In the genomic region with DNA sequence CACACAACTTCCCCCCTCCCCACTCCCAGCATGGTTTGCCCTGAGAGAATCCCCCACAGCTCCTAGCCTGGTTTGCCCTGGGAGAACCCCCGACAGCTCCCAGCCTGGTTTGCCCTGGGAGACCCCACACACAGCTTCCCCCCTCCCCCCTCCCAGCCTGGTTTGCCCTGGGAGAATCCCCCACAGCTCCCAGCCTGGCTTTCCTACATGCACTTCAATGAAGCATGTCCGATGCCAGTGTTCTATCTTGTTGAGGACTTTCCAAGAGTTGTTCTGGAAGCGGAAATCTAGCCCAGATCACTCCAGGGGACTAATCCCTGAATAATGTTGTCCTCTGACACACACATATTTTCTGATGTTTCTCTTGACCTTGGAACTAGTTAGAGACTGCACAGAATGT, we compare ENCODE assay signal across 37 mouse cellular contexts. TPM values are rescaled to one million over a fixed set of nuclear protein-coding genes. Genes with fewer than 3 reads are reported as not detected.
A peak's percentile ranks its signal among the peaks of the same experiment; 100 is the strongest.
DNase-seq lines count a peak whose midpoint lies in the region; ATAC-seq and TF ChIP-seq lines count a peak whose summit lies in the region.
"Had no signal": no experiment of that assay in that cellular context is flagged by ENCODE, and none has a peak within 500 bp of the region (broad histone marks: within the 10 kb centered on the region; RNA-seq: fewer than 3 reads in every experiment).

No protein-coding gene starts in this region.

- H3K36me3 ChIP-seq in heart, embryonic 10.5 days = peaks cover 7% of the 10 kb centered on the region; the same call in 1 of the 2 replicates
- peaks cover 16% of the 10 kb centered on the region; the same call in 1 of the 2 replicates for H3K36me3 ChIP-seq in limb, embryonic 10.5 days
- H3K36me3 ChIP-seq in heart, adult 2 months (ENCODE audit: control insufficient read depth, insufficient read depth, low read length) = no peaks in the 10 kb centered on the region
- H3K36me3 ChIP-seq: embryonic facial prominence, embryonic 13.5 days; forebrain, embryonic 12.5 days; heart, embryonic 15.5 days; hindbrain, embryonic 12.5 days; lung, embryonic 15.5 days had no signal

- no peak overlapping the region for H3K4me3 ChIP-seq in heart, embryonic 10.5 days
- no peak overlapping the region for H3K4me3 ChIP-seq in limb, embryonic 10.5 days
- H3K4me3 ChIP-seq in heart, adult 2 months = no peak overlapping the region
- H3K4me3 ChIP-seq: embryonic facial prominence, embryonic 13.5 days; forebrain, embryonic 12.5 days; heart, embryonic 15.5 days; hindbrain, embryonic 12.5 days; limb, embryonic 13.5 days; lung, embryonic 15.5 days; midbrain, embryonic 10.5 days had no signal

- peaks cover 57% of the 10 kb centered on the region for H3K4me1 ChIP-seq in heart, embryonic 10.5 days
- peaks cover 61% of the 10 kb centered on the region for H3K4me1 ChIP-seq in limb, embryonic 10.5 days
- peaks cover 7% of the 10 kb centered on the region for H3K4me1 ChIP-seq in heart, adult 2 months (ENCODE audit: control insufficient read depth, insufficient read depth, low read length)

- H3K9ac ChIP-seq in heart, adult 2 months (ENCODE audit: low read depth, low read length) = no peak overlapping the region
- H3K9ac ChIP-seq: embryonic facial prominence, embryonic 13.5 days; forebrain, embryonic 12.5 days; heart, embryonic 15.5 days; hindbrain, embryonic 12.5 days; limb, embryonic 13.5 days; lung, embryonic 15.5 days had no signal

- no peak for ATAC-seq in cerebellum, adult (ENCODE audit: insufficient number of reproducible peaks, low FRiP score, low TSS enrichment)
- ATAC-seq: intestine, postnatal 0 days had no signal

- no peaks in the 10 kb centered on the region for H3K79me2 ChIP-seq in heart, adult 2 months (replicated peaks; ENCODE audit: control insufficient read depth, insufficient read depth, low read length)

- no peaks in the 10 kb centered on the region for H3K27me3 ChIP-seq in heart, embryonic 10.5 days (ENCODE audit: insufficient read depth, poor library complexity, severe bottlenecking)
- no peaks in the 10 kb centered on the region for H3K27me3 ChIP-seq in limb, embryonic 10.5 days (ENCODE audit: low read depth, poor library complexity, severe bottlenecking)
- H3K27me3 ChIP-seq in heart, adult 2 months (ENCODE audit: control insufficient read depth, insufficient read depth, low read length) = no peaks in the 10 kb centered on the region
- H3K27me3 ChIP-seq: CH12.LX; embryonic facial prominence, embryonic 13.5 days; forebrain, embryonic 12.5 days; heart, embryonic 15.5 days; limb, embryonic 13.5 days; lung, embryonic 15.5 days had no signal

- no peak for TF ChIP-seq CTCF in heart, adult 2 months (IDR thresholded peaks at IDR 0.05)

- TF ChIP-seq POLR2A in heart, adult 2 months (IDR thresholded peaks at IDR 0.05; ENCODE audit: insufficient read depth, low read depth, low read length) = no peak

- intact Hi-C loops in heart, adult 2 months (cut with DNase I) = no loop called here

- no peak for TF ChIP-seq EP300 in heart, adult 2 months (IDR thresholded peaks at IDR 0.05; ENCODE audit: insufficient read depth, low read depth, low read length)

- H3K9me3 ChIP-seq in heart, embryonic 10.5 days = no peaks in the 10 kb centered on the region
- no peaks in the 10 kb centered on the region for H3K9me3 ChIP-seq in limb, embryonic 10.5 days (replicated peaks)
- H3K9me3 ChIP-seq: embryonic facial prominence, embryonic 13.5 days; forebrain, embryonic 12.5 days; heart, embryonic 15.5 days; hindbrain, embryonic 12.5 days; limb, embryonic 13.5 days; lung, embryonic 15.5 days; midbrain, embryonic 10.5 days had no signal

- WGBS in heart, embryonic 10.5 days = 45% methylated on average over 3 of the region's 3 CpGs
- WGBS in limb, embryonic 10.5 days = 60% methylated on average over 3 of the region's 3 CpGs
- 58% methylated on average over 3 of the region's 3 CpGs for WGBS in heart, adult 2 months

- peak overlapping the region; percentile 65; the same call in 1 of the 2 replicates for H3K27ac ChIP-seq in heart, embryonic 10.5 days
- peak overlapping the region; percentile 44; the same call in 1 of the 2 replicates for H3K27ac ChIP-seq in limb, embryonic 10.5 days
- H3K27ac ChIP-seq in heart, adult 2 months = no peak overlapping the region
- H3K27ac ChIP-seq: embryonic facial prominence, embryonic 13.5 days; forebrain, embryonic 12.5 days; heart, embryonic 15.5 days; hindbrain, embryonic 12.5 days; limb, embryonic 13.5 days; lung, embryonic 15.5 days; midbrain, embryonic 10.5 days; stomach, postnatal 0 days had no signal

- DNase-seq in cerebellum, adult 9-11 months = peak; percentile 16
- no peak for DNase-seq in heart, embryonic 10.5 days (ENCODE audit: low spot score)
- no peak for DNase-seq in heart, adult 18-20 months
- DNase-seq in Muller cell, postnatal 12 days (ENCODE audit: inconsistent ontology term) = peak; percentile 68
- no peak for DNase-seq in limb, embryonic 10.5 days (ENCODE audit: low spot score)
- no peak for DNase-seq in layer of hippocampus, adult 18-20 months (ENCODE audit: low spot score in 2 of 2)
- DNase-seq in heart, adult 2 months = no peak
- DNase-seq: adrenal gland, postnatal 25 days; cerebellum, adult 8-10 months; kidney, adult 9 months; kidney, postnatal 10 days; layer of hippocampus, adult 9-11 months; right cerebral cortex, adult 18-20 months; spleen, adult 18-20 months; thymus, adult 18-20 months; thymus, postnatal 25 days had no signal

RNA-seq across cellular contexts. Expression of gene Mylk2, which starts 8.5 kb away (rescaled TPM):
- 0.05 and 0.07 TPM in 2 replicates for polyA plus RNA-seq in heart, embryonic 10.5 days (2016; fragmentation: Nextera tagmentation; extraction: Ambion mirVana)
- under 1 TPM in 1 of 2 experiments, not detected in 1; 0.13 TPM for total RNA-seq in heart, adult 18-20 months (2021)
- not detected in 2 replicates for polyA plus RNA-seq in limb, embryonic 10.5 days (2016; fragmentation: Nextera tagmentation; extraction: Ambion mirVana)
- not detected for total RNA-seq in layer of hippocampus, adult 18-20 months (2021)
- total RNA-seq in heart, adult 2 months (2021) = under 1 TPM; 0.08 to 0.09 TPM
- 0.18 and 0.29 TPM in 2 replicates for polyA plus RNA-seq in heart, adult 2 months (2012; rRNA removed)
- total RNA-seq: adrenal gland, postnatal 25 days; common myeloid progenitor, adult 5-6 weeks; left cerebral cortex, postnatal 14 days; megakaryocyte progenitor cell, adult 5-6 weeks; monocyte, adult 5-6 weeks had no signal
- polyA plus RNA-seq: embryonic facial prominence, embryonic 13.5 days; forebrain, embryonic 12.5 days; hindbrain, embryonic 12.5 days; intestine, postnatal 0 days; liver, embryonic 11.5 days; neural tube, embryonic 14.5 days had no signal

RNA-seq across cellular contexts. Expression of gene Foxs1, which starts 30.4 kb away (rescaled TPM):
- 0.21 and 0.36 TPM in 2 replicates for polyA plus RNA-seq in heart, embryonic 10.5 days (2016; fragmentation: Nextera tagmentation; extraction: Ambion mirVana)
- 1 to 10 TPM; 2.2 to 2.6 TPM for total RNA-seq in heart, adult 18-20 months (2021)
- polyA plus RNA-seq in limb, embryonic 10.5 days (2016; fragmentation: Nextera tagmentation; extraction: Ambion mirVana) = 0.26 and 0.64 TPM in 2 replicates
- under 1 TPM; 0.58 to 0.89 TPM for total RNA-seq in layer of hippocampus, adult 18-20 months (2021)
- 1 to 10 TPM; 1.7 to 3.5 TPM for total RNA-seq in heart, adult 2 months (2021)
- polyA plus RNA-seq in heart, adult 2 months (2012; rRNA removed) = 9.0 and 10.5 TPM in 2 replicates
- total RNA-seq: common myeloid progenitor, adult 5-6 weeks; megakaryocyte progenitor cell, adult 5-6 weeks; monocyte, adult 5-6 weeks had no signal

RNA-seq across cellular contexts. Expression of gene Dusp15, which starts 48.8 kb away (rescaled TPM):
- 0.04 TPM in 2 replicates for polyA plus RNA-seq in heart, embryonic 10.5 days (2016; fragmentation: Nextera tagmentation; extraction: Ambion mirVana)
- total RNA-seq in heart, adult 18-20 months (2021) = not detected
- polyA plus RNA-seq in limb, embryonic 10.5 days (2016; fragmentation: Nextera tagmentation; extraction: Ambion mirVana) = 0.58 and 0.68 TPM in 2 replicates
- 10 to 100 TPM in 1 of 2 experiments, 1 to 10 TPM in 1; 10.0 to 10.8 TPM for total RNA-seq in layer of hippocampus, adult 18-20 months (2021)
- not detected for total RNA-seq in heart, adult 2 months (2021)
- 0.25 and 0.26 TPM in 2 replicates for polyA plus RNA-seq in heart, adult 2 months (2012; rRNA removed)
- total RNA-seq: common myeloid progenitor, adult 5-6 weeks; megakaryocyte progenitor cell, adult 5-6 weeks; monocyte, adult 5-6 weeks had no signal
- polyA plus RNA-seq: liver, embryonic 11.5 days; liver, embryonic 16.5 days had no signal

RNA-seq across cellular contexts. Expression of gene Tpx2, which starts 54.9 kb away (rescaled TPM):
- 74.7 and 97.0 TPM in 2 replicates for polyA plus RNA-seq in heart, embryonic 10.5 days (2016; fragmentation: Nextera tagmentation; extraction: Ambion mirVana)
- 1 to 10 TPM in 1 of 2 experiments, under 1 TPM in 1; 0.90 to 1.0 TPM for total RNA-seq in heart, adult 18-20 months (2021)
- polyA plus RNA-seq in limb, embryonic 10.5 days (2016; fragmentation: Nextera tagmentation; extraction: Ambion mirVana) = 141 and 147 TPM in 2 replicates
- total RNA-seq in layer of hippocampus, adult 18-20 months (2021) = 1 to 10 TPM; 1.6 to 1.9 TPM
- total RNA-seq in heart, adult 2 months (2021) = 1 to 10 TPM in 1 of 2 experiments, under 1 TPM in 1; 0.75 to 1.1 TPM
- polyA plus RNA-seq in heart, adult 2 months (2012; rRNA removed) = 0.18 and 0.50 TPM in 2 replicates

RNA-seq across cellular contexts. Expression of gene Ttll9, which starts 59.6 kb away (rescaled TPM):
- 0.47 and 0.85 TPM in 2 replicates for polyA plus RNA-seq in heart, embryonic 10.5 days (2016; fragmentation: Nextera tagmentation; extraction: Ambion mirVana)
- total RNA-seq in heart, adult 18-20 months (2021) = not detected
- 0.53 and 1.7 TPM in 2 replicates for polyA plus RNA-seq in limb, embryonic 10.5 days (2016; fragmentation: Nextera tagmentation; extraction: Ambion mirVana)
- total RNA-seq in layer of hippocampus, adult 18-20 months (2021) = 1 to 10 TPM in 1 of 2 experiments, under 1 TPM in 1; 0.94 to 1.3 TPM
- total RNA-seq in heart, adult 2 months (2021) = not detected
- polyA plus RNA-seq in heart, adult 2 months (2012; rRNA removed) = 0.61 TPM in 1 of 2 replicates, not detected in the other
- total RNA-seq: adrenal gland, postnatal 25 days; gastrocnemius, adult 18-20 months; gastrocnemius, postnatal 4 days; heart, postnatal 25 days; monocyte, adult 5-6 weeks had no signal
- polyA plus RNA-seq: stomach, postnatal 0 days had no signal

Comparison
In these comparisons a context has a peak if more than half of its experiments do, and no peak if none do; other contexts are left out.
1. DNase-seq: peak in cerebellum, adult 9-11 months (single experiment) and Muller cell, postnatal 12 days (single experiment); none in heart, embryonic 10.5 days (single experiment), heart, adult 18-20 months (0 of 2), limb, embryonic 10.5 days (single experiment), layer of hippocampus, adult 18-20 months (0 of 2) and heart, adult 2 months (0 of 2).
2. RNA of gene Dusp15, which starts 48.8 kb away (total RNA-seq): 10.0 to 10.8 TPM in layer of hippocampus, adult 18-20 months; not detected in heart, adult 2 months and not detected in heart, adult 18-20 months; every median in the first group is over 10 times any median in the second.